Mouse (Mus musculus): ENCODE data around the gene Crbn.

The Crbn gene

GRCm38 (mm10) chr6:106765892-106766291 lies 34.0 kb downstream of the Crbn start:
- ATAC-seq (ENCODE audit: low TSS enrichment), result no peak

DNA sequence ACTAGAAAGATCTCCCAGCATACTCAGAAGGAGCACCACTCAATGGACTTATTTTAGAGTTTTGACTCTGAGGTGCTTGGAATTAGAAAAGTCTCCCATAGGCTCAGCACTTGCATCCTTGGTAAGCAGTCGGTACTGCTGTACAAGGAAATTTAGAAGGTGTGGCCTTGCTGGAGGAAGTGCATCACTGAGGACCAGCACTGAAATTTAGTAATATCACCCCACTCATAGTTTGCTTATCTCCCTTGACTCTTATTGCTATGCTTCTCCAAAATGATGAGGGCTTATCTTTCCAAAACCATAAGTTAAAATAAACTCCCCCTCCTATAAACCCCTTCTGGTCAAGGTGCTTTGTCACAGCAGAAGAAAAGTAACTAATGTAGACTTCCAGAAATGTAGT lies 38.4 kb downstream of the Crbn start:
- ATAC-seq (ENCODE audit: low TSS enrichment), result no peak

DNA sequence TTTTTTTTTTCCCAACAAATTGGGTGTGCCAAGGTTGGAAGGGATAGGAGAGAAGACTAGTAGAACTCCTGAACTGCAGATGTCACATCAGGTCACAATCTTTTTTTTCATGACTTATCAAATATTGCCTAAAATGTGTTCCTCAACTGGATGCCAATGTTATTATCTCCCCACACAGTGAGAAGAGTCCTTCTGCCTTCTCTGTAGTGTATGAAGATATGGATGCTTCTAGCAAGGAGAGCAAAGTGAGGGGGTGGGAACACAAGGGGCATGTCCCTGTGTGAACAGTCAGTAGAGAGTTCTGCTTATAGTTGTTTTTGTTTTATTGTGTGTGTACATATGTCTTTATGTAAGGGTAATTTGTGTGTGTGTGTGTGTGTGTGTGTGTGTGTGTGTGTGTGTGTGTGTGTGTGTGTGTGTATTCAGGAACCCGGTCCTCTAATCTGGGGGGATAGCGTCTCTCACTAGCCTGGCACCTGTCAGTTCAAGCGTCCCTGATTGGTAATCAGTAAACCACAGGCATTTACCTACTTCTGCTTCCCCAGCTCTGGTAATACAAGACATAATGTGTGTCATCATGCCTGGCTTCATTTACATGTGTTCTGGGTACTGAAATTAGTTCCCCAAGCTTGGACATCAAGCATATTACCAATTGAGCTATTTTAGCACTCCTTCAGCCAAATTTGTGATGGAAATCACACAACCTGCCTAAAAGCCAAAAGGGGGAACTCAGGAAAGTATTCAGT lies 39.2 kb downstream of the Crbn start:
- no peak for ATAC-seq (ENCODE audit: low TSS enrichment)

DNA sequence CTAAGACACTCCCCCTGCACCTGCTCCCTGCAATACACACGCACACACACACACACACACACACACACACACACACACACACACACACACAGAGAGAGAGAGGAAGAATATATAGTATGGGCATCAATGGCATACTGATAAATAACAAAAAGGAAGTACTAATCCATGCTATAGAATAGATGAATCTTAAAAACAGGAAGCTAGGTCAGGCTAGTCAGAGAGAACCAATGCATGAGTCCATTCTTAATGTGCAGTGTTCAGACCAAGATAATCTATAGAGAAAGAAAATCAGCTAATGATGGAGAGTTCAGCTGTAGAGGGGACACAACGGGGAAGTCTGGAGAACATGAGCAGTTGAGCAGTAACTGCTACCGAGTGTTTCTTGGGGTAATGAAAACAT lies 41.6 kb downstream of the Crbn start:
- ATAC-seq (ENCODE audit: low TSS enrichment), result no peak

DNA sequence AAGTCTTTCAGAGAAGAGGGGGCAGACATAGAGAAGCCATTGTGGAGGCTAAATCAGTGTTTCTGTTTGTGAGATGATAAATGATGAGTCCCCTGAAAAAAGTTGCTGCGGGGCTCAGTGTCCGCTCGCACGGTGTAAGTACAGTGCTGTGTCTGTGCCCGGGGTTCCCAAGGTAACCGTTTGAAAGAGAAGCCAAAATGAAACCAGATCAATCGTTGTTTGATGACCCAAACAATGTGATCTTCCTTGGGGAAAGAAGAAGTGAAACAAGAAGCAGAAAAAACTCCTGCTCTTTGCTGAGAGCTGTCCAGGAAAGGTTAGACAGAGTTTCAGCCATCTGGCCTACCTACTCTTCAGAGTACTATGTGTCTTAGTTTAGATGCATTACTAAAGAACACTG lies 49.6 kb downstream of the Crbn start:
- no peak for ATAC-seq (ENCODE audit: low TSS enrichment)

- no peak for ATAC-seq (ENCODE audit: low TSS enrichment)
These were observed 50.9 kb downstream of the Crbn start, which contains the start of gene Il5ra for GRCm38 (mm10) chr6:106748887-106749388. Gene Il5ra (minus strand): TSS chr6:106749037.

DNA sequence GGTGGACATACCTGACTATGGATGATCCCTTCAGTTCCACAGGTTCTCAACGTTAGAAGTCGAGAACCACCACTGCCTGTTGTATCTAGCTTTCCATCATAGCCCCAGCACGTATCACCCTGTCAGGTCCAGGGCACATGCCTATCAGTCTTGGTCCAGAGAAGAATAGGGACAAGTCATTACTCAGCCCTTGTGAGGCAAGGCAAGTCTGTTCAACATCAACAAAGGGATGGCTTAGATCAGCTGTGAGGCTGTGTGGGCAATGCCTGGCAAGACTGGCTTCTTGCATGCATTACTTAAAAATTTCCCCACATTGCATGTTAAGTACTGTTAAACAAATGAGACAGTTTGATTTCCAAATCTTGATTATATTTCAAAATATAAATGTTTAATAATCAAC lies 52.1 kb downstream of the Crbn start:
- ATAC-seq (ENCODE audit: low TSS enrichment), result no peak

DNA sequence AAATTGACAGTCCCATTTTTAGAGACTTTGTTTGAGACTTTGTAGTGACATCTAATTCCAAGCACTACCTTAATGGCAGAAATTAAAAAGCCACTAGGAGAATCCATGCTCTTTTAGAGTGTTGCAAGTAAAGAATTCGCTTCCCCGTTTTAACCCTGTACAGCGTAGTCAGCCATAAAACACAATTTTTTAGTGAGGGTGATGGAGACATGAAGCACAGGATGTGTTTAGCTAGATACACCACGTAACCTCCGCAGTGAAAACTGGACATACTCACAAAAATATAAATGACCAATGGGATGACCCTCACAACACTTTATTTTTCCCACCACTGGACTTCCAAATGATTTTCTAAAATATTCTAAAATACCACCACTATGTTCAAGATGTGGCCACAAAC lies 52.6 kb downstream of the Crbn start:
- no peak for ATAC-seq (ENCODE audit: low TSS enrichment)

- no peak for ATAC-seq (ENCODE audit: low TSS enrichment)
These were observed 54.0 kb downstream of the Crbn start for GRCm38 (mm10) chr6:106745673-106746394.

- no peak for ATAC-seq (ENCODE audit: low TSS enrichment)
These were observed 56.2 kb downstream of the Crbn start for GRCm38 (mm10) chr6:106743556-106744233.

GRCm38 (mm10) chr6:106740244-106740825 lies 59.5 kb downstream of the Crbn start:
- ATAC-seq (ENCODE audit: low TSS enrichment), result no peak

GRCm38 (mm10) chr6:106738229-106738628 lies 61.6 kb downstream of the Crbn start:
- ATAC-seq (ENCODE audit: low TSS enrichment), result no peak

DNA sequence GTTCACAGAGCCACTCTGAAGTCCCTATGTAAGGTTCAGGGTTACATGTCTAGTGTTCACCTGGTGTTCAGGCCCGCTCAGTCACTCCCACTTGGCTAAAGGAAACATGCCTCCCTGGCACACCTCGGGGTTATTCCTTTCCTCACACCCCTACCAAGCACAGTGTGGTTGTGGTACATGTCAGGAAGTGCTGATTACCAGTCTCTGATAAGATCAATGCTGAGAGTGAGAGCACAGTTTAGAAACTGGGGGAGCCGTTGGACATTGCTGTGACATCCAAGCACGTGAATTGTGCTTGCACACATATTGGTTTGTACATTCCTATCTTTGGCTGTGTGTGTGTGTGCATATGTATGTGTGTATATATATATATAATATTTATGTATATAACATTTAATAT lies 67.3 kb downstream of the Crbn start:
- no peak for ATAC-seq (ENCODE audit: low TSS enrichment)

Data from frontal cortex, adult (tissue).